Mouse (Mus musculus) hindbrain, postnatal 0 days (tissue): ENCODE measurements around the gene Cab39l. TPM values are rescaled to one million over a fixed set of nuclear protein-coding genes. Genes with fewer than 3 reads are reported as not detected.
"Not testable (repeated sequence)": the region's sequence is repeated elsewhere in the genome, so short reads cannot be mapped to it uniquely, and the experiment has no call there.

Experiments used
- ATAC-seq: fragments of 200-750 bp; cut with Nextera tagmentation; 2 replicates; pipeline ENCODE4 v1.8.0; 2017; ENCODE audit warnings: mild to moderate bottlenecking, moderate TSS enrichment, moderate library complexity
- DNase-seq: peaks from one replicate; pipeline ENCODE4 v3.0.0-alpha.2; 2015; ENCODE audit warnings: low spot score
- H3K27ac ChIP-seq: fragments of 300-500 bp; sonication (generic); 2 replicates; pipeline ENCODE4 v1.5.1; 2014; ENCODE audit warnings: mild to moderate bottlenecking
- H3K27me3 ChIP-seq: fragments of 300-500 bp; sonication (generic); 2 replicates; pipeline ENCODE4 v1.6.1; 2014; ENCODE audit warnings: low read length, mixed read lengths; ENCODE audit not compliant: insufficient read depth
- H3K36me3 ChIP-seq: fragments of 300-500 bp; sonication (generic); 2 replicates; pipeline ENCODE4 v1.6.1; 2014; ENCODE audit warnings: low read length, mixed read lengths; ENCODE audit not compliant: insufficient read depth
- H3K4me1 ChIP-seq: fragments of 300-500 bp; sonication (generic); 2 replicates; pipeline ENCODE4 v1.6.1; 2014; ENCODE audit warnings: antibody characterized with exemption, low read length, mixed read lengths; ENCODE audit not compliant: insufficient read depth
- H3K4me2 ChIP-seq: fragments of 300-500 bp; sonication (generic); 2 replicates; pipeline ENCODE4 v1.6.1; 2014; ENCODE audit warnings: low read depth, mild to moderate bottlenecking, low read length, moderate library complexity, mixed read lengths
- H3K4me3 ChIP-seq: fragments of 300-500 bp; sonication (generic); 2 replicates; pipeline ENCODE4 v1.5.1; 2014; ENCODE audit warnings: low read length
- H3K9ac ChIP-seq: fragments of 300-500 bp; sonication (generic); replicated peaks from 2 replicates; pipeline ENCODE4 v1.6.1; 2014; ENCODE audit warnings: mild to moderate bottlenecking, low read length, moderate library complexity, mixed read lengths
- H3K9me3 ChIP-seq: fragments of 300-500 bp; sonication (generic); 2 replicates; pipeline ENCODE4 v1.6.1; 2016; ENCODE audit warnings: low read length, mixed read lengths
- CTCF ChIP-seq: IDR thresholded peaks from 2 replicates; pipeline ENCODE4 v1.5.1; 2016; ENCODE audit warnings: antibody characterized with exemption, control low read depth, low read depth
- WGBS: fragments of 180-500 bp; shearing (Covaris S2); extraction: QIAGEN DNeasy Blood & Tissue Kit; methylation state at CpG from one replicate; pipeline ENCODE4 v1.1.7; 2014; 5-methylcytosine and 5-hydroxymethylcytosine counted together
- polyA plus RNA-seq: library from polyadenylated mRNA; unstranded; fragments of >200 nt; fragmentation: Nextera tagmentation; extraction: Ambion mirVana; gene quantifications from 2 replicates; pipeline ENCODE4 v1.2.1, GENCODE M21; 2015
- total RNA-seq: library from RNA; depleted of rRNA; stranded (reverse); fragments of >200 nt; gene quantifications from 2 replicates; pipeline ENCODE4 v1.2.3, GENCODE M21; 2014; rRNA removed

The Cab39l gene
- 16.9 and 22.1 TPM in 2 replicates for total RNA-seq
- polyA plus RNA-seq = 32.4 and 35.2 TPM in 2 replicates

DNA sequence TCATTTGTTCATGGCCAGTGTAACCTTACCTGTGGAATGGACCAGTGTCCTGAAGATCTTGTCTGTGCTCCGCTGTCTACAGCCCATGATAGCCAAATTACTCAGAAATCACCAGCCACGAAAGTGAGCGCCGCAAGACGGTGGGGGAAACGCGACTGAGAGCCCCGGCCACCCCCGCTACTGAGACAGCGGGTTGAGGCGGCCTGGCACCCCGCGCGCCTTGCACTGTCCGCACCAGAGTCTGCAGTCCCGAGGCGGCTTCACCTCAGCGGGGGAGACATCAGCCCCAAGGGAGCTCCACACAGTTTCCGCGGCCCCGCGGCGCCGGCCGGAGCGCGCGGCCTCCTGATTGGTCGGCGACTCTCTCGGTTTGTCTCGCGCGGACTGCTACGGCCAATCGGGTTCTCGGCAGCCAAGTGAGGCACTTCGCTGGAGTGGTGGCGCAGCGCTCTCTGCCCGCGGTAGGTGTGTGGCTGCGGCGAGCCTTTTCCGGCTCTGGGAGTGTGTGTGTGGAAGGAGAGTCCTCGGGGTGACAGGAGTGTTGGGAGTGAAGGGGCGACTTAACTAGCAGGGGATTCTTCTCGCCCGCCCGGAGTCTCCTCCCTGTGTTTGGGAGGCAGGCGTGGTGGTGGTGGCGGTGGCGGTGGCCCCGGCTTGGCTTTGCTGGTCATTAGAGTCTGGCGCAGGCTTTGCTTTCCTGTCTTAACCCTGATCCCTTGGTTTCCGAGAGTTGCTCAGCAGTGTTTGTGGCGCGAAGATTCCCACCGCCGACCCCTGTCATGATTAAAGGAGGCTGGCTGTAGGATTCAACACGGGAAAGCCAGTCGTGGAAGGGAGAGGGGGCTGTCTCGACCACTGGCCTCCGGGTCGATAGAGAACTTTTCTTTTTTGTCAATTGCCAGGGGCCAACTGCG lies at the start of gene Cab39l, which contains the start of gene Setdb2:
TSS of gene Cab39l (plus strand) at position 415 of the 914 bp plus-strand sequence.
TSS of gene Setdb2 (minus strand) at position 327 of the 914 bp plus-strand sequence.
- DNase-seq (peak; percentile 95), ATAC-seq (peak; percentile 100)
- peak; percentile 48 for TF ChIP-seq CTCF
- Histone ChIP-seq H3K4me2 (peak within 1 kb of the TSS; percentile 94), H3K27ac (peak within 1 kb of the TSS; percentile 64; the same call in 1 of the 2 replicates), H3K9me3 (no peaks in the 10 kb centered on the region), H3K4me1 (no peaks in the 10 kb centered on the region; the same call in 1 of the 2 replicates), H3K4me3 (peak within 1 kb of the TSS; percentile 69), H3K36me3 (no peaks in the 10 kb centered on the region), H3K9ac (peak within 1 kb of the TSS; percentile 59), H3K27me3 (no peaks in the 10 kb centered on the region; the same call in 1 of the 2 replicates)
- 1% methylated on average over 66 of the region's 66 CpGs for WGBS

DNA sequence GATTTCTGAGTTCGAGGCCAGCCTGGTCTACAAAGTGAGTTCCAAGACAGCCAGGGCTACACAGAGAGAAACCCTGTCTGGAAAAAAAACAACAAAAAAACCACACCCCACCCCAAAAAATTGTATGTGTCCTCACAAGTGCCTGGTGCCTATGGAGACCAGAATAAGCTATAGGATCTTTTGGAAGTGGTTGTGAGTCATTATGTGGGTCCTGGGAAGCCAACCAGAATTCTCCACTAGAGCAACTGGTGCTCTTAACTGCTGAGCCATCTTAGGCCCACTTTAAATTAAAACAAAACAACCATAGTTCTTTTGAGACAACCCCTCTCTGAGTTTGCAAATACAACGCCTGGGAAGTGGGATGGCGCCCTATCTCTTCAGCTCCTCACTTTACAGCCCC lies 45.5 kb upstream of the Cab39l start, which contains the start of gene Phf11c:
TSS of gene Phf11c (minus strand) at position 101 of the 400 bp plus-strand sequence.
- H3K4me3 ChIP-seq = no peak within 1 kb of the TSS
- H3K36me3 ChIP-seq = no peaks in the 10 kb centered on the region
- no peak for TF ChIP-seq CTCF
- no peaks in the 10 kb centered on the region for H3K9me3 ChIP-seq
- no peak within 1 kb of the TSS for H3K27ac ChIP-seq
- H3K4me1 ChIP-seq = no peaks in the 10 kb centered on the region
- ATAC-seq (no peak), DNase-seq (no peak)
- 91% methylated on average over 3 of the region's 3 CpGs for WGBS
- no peak within 1 kb of the TSS for H3K9ac ChIP-seq
- H3K27me3 ChIP-seq = no peaks in the 10 kb centered on the region
- no peak within 1 kb of the TSS for H3K4me2 ChIP-seq

DNA sequence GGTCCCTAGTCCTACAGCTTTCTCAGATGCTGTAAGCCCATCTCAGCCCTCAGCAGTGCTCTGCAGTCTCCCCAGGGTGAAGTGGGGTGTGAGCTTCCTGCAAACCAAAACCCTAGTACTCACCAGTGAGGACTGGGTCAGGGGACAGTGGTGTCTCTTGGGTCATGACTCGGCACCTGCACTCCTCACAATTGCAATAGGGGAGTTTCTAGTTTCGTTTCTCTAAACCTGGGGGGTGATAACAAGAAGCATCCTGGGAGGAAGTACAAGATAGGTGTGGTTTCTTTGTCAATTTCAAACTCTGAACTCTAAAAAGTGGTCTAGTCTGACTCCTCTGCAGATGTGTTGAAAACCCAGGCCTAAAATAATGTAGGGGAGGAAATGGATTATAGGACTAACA lies 43.8 kb upstream of the Cab39l start:
- no peak overlapping the region for H3K27ac ChIP-seq
- H3K4me3 ChIP-seq = no peak overlapping the region
- no peaks in the 10 kb centered on the region for H3K9me3 ChIP-seq
- 72% methylated on average over 2 of the region's 2 CpGs for WGBS
- no peak for TF ChIP-seq CTCF
- no peak for ATAC-seq
- no peaks in the 10 kb centered on the region for H3K27me3 ChIP-seq
- no peaks in the 10 kb centered on the region for H3K4me1 ChIP-seq
- no peak for DNase-seq
- H3K9ac ChIP-seq = no peak overlapping the region
- no peaks in the 10 kb centered on the region for H3K36me3 ChIP-seq
- H3K4me2 ChIP-seq = no peak overlapping the region

DNA sequence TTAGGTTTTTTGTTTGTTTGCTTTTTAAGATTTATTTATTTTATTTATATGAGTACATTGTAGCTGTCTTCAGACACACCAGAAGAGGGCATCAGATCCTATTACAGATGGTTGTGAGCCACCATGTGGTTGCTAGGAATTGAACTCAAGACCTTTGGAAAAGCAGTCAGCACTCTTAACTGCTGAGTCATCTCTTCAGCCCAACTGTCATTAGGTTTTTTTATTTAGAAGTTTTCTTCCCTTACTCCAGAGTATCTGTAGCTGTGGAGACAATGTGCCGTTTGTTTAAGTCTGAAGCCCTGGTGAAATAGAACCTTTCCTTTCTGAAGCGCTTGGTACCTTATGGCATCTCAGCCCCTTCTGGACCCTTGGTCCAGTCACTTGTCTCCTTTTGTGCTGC lies 25.8 kb upstream of the Cab39l start:
- H3K4me1 ChIP-seq, ATAC-seq, H3K9me3 ChIP-seq, H3K4me2 ChIP-seq, H3K4me3 ChIP-seq, H3K27ac ChIP-seq, H3K27me3 ChIP-seq, DNase-seq, H3K9ac ChIP-seq, H3K36me3 ChIP-seq: not testable (repeated sequence)
- WGBS = 97% methylated on average over 2 of the region's 2 CpGs

DNA sequence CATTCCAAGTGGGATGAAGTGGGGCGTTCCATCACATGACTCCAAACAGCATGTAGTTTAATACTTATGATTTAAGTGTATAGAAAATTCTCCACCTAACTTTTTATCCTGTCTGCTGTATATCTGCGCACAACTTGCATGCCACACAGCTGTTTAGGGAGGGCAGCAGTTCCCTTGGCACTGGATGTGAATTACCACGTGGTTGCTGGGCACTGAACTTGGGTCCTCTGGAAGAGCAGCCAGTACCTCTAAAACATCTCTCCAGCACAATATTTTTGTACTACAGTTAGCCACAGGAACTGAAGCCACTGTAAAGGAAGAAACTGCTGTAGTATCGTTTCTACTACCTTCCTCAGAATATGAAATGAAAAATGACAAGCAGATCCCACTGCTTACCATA lies 22.6 kb upstream of the Cab39l start:
- Histone ChIP-seq H3K27me3 (no peaks in the 10 kb centered on the region), H3K27ac (no peak overlapping the region), H3K4me3 (no peak overlapping the region), H3K4me1 (no peaks in the 10 kb centered on the region), H3K4me2 (no peak overlapping the region), H3K36me3 (no peaks in the 10 kb centered on the region), H3K9me3 (no peaks in the 10 kb centered on the region), H3K9ac (no peak overlapping the region)
- no peak for ATAC-seq
- WGBS = 89% methylated on average over 4 of the region's 4 CpGs
- no peak for DNase-seq
- no peak for TF ChIP-seq CTCF

DNA sequence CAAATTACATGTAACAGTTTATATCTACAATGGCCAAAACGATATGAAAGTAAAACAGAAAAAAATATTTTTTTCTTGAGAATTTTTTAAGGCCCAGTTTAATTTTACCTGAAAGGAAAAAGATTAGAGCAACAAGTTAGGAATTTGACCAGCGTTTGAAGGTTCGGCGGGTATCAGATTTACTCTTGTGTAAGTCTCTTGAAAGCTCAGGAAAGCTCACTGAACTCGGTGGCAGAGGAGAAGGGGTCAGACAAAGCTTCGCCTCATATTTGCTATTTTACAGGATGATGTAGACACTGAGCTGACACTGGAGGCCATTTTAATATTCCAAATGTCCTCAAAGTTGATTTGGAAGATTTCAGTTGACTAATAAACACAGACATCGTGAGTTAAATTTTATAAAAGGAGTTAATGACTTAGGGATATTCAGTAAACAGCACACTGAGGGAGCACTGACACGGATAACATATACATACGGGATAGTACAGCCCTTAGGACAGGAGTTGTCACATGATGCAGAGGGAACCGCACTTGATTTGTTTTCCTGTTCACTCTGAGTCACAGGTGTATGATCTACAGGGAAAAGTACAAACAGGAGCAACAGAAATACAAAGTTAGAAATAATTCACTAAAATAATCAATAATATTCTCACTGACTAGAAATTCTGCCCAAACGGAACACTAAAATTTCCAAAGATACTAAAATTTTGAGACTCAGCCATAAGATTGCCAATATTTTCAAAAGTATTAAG lies 17.7 kb upstream of the Cab39l start:
- Histone ChIP-seq H3K9ac (no peak overlapping the region), H3K36me3 (no peaks in the 10 kb centered on the region), H3K4me3 (no peak overlapping the region), H3K9me3 (no peaks in the 10 kb centered on the region), H3K27ac (no peak overlapping the region), H3K4me1 (no peaks in the 10 kb centered on the region), H3K4me2 (no peak overlapping the region), H3K27me3 (no peaks in the 10 kb centered on the region)
- no peak for DNase-seq
- TF ChIP-seq CTCF = no peak
- 88% methylated on average over 11 of the region's 11 CpGs for WGBS
- ATAC-seq = no peak
